Mouse (Mus musculus) spleen, postnatal 10 days (tissue): ENCODE measurements around the gene Henmt1.

ENCODE experiments used
- DNase-seq, 2 experiments: peaks; one replicate each; pipeline ENCODE4 v3.0.0; 2021 to 2022; ENCODE audit warnings: low spot score in 2 of 2

The Henmt1 gene

DNA sequence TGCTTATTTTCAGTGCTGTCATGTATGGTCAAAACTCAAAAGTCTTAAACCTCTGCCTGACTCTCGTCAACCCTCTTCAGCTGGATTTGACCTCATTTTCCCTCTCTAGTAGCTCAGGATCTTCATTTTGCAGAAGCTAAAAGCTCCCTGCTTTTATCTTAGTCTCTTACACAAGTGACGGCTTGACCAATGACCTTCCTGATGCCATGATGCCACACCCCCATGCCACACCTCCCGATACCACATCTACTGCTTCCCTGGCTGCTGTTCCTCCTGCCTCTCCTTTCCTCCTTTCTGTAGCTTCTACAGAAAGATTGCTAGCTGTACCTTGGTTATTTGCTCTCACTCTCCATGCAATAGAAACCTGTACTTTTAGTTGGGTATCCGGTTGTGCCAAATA lies 58.1 kb downstream of the Henmt1 start:
- DNase-seq = peak in 1 of 2 experiments; percentile 22

DNA sequence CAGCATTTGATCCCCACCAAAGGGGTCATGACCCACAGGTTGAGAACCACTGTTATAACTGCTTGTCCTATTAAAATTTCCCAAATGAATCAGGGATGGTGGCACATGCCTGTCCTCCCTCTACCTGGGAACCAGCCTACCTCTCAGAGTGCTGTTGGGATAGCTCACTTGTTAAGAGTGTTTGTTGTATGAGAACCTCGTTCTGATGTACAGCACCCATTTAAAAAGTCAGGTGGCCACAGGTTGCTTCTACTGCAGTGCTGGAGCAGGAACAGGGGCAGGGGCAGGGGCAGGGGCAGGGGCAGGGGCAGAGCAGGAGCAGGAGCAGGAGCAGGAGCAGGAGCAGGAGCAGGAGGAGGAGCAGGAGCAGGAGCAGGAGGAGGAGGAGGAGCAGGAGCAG lies 59.5 kb downstream of the Henmt1 start:
- DNase-seq = no peak

GRCm38 (mm10) chr3:109005777-109006176 lies 66.1 kb downstream of the Henmt1 start:
- no peak for DNase-seq

- DNase-seq = no peak
Observed at GRCm38 (mm10) chr3:109008180-109008579, 68.5 kb downstream of the Henmt1 start.
